Mouse (Mus musculus) hematopoietic stem cell, adult 5-6 weeks (primary cell): ENCODE measurements around the gene Cpa1. TPM values are rescaled to one million over a fixed set of nuclear protein-coding genes. Genes with fewer than 3 reads are reported as not detected.
A peak's percentile ranks its signal among the peaks of the same experiment; 100 is the strongest.

Experiments used
- ATAC-seq, 2 experiments: fragments of 125-278 bp in 1 of 2; replicated peaks in 1 of 2; 2 replicates each; pipeline ENCODE4 v1.8.0; 2016 to 2017; ENCODE audit warnings: inconsistent platforms in 2 of 2, mild to moderate bottlenecking in 2 of 2, moderate number of reproducible peaks in 2 of 2, low read depth in 1 of 2, moderate TSS enrichment in 1 of 2; ENCODE audit not compliant: low FRiP score in 2 of 2, poor library complexity in 2 of 2, severe bottlenecking in 2 of 2, insufficient read depth in 1 of 2, low TSS enrichment in 1 of 2
- total RNA-seq: library from RNA; stranded (forward); fragments of 172-1452, 232-1000 nt; gene quantifications from 2 replicates; pipeline ENCODE4 v1.2.3, GENCODE M21; 2017

Gene Cpa1
- total RNA-seq, 1 experiment from 2014 or later: not detected

DNA sequence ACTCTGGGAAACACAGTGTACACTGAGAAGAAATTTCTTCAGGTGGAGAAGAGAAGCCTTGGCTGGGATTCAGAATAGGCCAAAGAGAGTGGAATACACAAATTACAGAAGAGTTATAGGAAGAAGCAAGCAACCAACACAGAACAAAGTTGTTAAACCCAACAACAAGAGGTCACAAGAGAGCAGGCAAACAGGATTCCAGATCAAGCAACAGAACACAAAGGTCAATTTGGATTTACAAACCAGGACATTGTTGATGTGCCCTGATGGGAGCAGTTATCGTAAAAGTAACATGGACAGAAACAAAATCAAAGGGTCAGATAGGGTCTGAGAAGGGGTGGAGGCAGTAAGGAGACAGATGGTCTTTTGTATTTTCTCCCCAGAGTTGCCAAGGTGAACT lies 45.6 kb downstream of the Cpa1 start:
- ATAC-seq: no peak

DNA sequence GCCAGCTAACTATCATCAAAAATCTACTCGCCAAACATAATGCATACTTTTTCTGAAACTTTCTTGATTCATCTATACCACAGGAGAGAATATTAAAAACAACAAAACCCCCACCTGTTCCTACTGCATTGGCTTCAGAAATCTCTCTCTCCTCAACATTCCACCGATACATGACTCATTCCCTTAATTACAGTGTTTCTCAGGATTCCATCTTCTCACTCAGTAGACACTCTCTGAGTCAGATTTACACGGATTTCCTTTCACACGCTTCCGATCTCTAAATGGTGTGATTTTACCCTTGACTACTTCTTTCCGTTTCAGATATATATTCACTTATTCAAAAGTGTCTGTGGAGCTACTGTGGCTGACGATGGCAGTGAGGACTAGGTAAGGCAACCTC lies 48.2 kb downstream of the Cpa1 start:
- no peak for ATAC-seq

DNA sequence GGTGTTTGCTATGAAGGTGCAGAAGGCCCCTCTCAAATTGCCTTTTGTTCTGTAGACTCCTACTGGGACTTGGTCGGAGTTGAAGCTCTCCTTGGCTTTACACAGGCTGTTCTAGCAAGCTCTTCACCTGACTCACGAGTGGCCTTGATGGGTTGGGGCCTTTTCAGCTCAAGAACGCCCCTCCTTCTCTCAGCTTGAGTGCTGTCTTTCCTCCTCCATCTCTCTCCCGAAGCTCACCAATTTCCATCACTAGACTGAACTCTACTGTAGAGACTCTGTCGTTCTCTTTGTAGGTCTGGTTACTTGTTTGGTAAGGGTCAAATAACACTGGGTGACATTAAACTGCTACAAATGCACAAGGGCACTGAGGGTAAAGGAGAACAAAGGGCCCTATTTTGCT lies 53.8 kb downstream of the Cpa1 start:
- no peak for ATAC-seq

DNA sequence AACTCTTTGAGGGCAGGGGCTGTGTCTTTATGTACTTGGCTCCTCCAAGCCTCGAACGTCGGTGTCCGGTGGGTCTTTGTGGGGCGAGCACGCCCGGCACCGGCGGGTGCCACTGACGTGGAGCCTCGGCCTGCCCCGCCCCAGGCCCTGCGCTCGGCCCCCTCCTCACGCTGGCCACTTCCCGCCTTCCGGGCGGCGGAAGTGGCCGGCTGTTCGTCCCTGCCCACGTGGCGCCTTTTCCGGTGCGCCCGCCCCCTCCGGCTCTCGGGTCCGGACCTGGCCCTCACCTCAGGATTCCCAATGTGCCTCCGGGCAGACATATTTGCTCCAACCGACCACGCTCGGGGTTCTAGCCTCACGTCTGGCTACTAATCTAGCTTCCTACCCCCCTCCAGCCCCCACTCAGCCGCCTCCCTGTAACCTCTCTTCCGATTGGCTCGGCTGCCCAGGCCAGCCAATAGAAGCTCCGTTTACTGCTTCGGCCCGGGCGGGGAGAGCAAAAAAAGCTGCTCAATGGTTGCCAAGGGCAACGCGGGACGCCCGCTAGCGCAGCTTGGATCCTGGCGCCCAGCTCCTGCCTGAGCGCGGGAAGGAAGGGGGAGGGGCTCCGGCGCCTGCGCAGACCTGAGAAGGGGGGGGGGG lies 54.5 kb downstream of the Cpa1 start, which contains the start of gene Cep41:
Gene Cep41 (minus strand): TSS at position 400 of the 642 bp plus-strand sequence.
- peak; percentile 93 to 95 for ATAC-seq

DNA sequence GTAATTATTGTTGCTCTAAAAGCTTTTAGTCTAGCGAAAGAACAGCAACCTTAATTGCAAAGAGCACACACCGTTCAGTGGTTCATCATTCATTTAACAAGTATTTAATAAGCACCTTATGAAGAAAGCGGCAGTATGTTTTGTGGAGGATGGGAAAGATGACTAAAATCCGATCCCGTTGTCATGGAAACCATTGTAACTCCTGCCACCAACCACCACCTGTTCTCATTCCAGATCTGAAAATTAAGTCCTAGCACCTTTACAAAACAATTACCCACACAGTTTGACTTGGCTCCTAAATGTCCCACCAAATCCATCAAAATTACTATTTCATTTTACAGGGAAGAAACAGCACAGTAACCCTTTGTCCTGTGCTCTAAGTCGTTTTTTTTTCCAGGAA lies 55.2 kb downstream of the Cpa1 start:
- ATAC-seq: no peak

Other genes with a start within 250 kb of the Cpa1 start
- gene Zc3hc1, start 248.2 kb upstream of the Cpa1 start, total RNA-seq: 29.8 and 54.9 TPM in 2 replicates
- gene Klhdc10, start 237.3 kb upstream of the Cpa1 start, total RNA-seq: 46.0 and 57.0 TPM in 2 replicates
- gene Tmem209, start 129.4 kb upstream of the Cpa1 start, total RNA-seq: 35.0 and 56.3 TPM in 2 replicates
- not detected in 2 replicates for gene Ssmem1, start 129.4 kb upstream of the Cpa1 start, total RNA-seq
- gene Cpa2, start 97.6 kb upstream of the Cpa1 start, total RNA-seq: 0.20 and 1.2 TPM in 2 replicates
- gene Cpa4, start 70.8 kb upstream of the Cpa1 start, total RNA-seq: not detected in 2 replicates
- not detected in 2 replicates for gene Cpa5, start 28.2 kb upstream of the Cpa1 start, total RNA-seq
- 11.1 and 16.6 TPM in 2 replicates for gene Cep41, start 54.5 kb downstream of the Cpa1 start, total RNA-seq
- 0.25 and 2.1 TPM in 2 replicates for gene Mest, start 84.3 kb downstream of the Cpa1 start, total RNA-seq